Mouse (Mus musculus) urinary bladder, adult 18-20 months (tissue): ENCODE measurements around the gene Mei4.

Experiments used
- DNase-seq, 2 experiments: peaks; one replicate each; pipeline ENCODE4 v3.0.0; 2022; ENCODE audit warnings: low spot score in 2 of 2, mixed read lengths in 2 of 2

Gene Mei4

DNA sequence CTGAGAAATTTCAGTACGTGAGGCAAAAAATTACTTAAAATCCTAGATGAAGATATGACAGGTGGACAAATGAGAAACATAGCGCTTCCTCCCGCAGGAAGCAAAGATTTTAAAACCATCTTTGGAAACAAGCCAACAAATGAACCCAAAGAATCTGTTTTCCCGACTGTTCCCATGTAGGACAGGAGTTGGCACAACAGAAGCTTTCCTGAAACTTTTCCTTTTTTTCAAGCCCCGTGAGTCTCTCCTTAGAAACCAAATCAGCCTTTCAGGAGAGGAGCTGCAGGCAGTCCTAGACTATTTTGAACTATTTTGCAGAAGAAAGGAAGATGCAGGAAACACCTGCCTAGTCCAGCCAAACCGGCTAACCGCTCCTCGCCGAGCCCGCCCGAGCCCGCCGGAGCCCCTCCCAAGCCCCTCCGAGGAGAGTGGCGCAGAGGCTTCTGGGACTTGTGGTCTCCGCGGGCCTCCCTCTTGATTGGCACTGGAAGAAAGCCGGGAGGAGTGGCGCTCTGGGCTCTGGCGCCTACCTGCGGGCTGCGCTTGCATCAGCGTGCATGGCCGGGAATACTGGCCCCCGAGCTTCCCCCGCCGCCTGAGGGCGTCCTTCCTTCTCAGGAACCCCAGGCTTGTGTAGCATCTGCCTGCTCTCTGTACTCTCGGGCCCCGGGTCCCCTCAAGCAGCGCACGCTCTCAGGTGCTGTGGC lies at the start of gene Mei4:
Mei4 (plus strand) TSS at position 490 of the 707 bp plus-strand sequence.
- DNase-seq, result peak; percentile 31 to 44

DNA sequence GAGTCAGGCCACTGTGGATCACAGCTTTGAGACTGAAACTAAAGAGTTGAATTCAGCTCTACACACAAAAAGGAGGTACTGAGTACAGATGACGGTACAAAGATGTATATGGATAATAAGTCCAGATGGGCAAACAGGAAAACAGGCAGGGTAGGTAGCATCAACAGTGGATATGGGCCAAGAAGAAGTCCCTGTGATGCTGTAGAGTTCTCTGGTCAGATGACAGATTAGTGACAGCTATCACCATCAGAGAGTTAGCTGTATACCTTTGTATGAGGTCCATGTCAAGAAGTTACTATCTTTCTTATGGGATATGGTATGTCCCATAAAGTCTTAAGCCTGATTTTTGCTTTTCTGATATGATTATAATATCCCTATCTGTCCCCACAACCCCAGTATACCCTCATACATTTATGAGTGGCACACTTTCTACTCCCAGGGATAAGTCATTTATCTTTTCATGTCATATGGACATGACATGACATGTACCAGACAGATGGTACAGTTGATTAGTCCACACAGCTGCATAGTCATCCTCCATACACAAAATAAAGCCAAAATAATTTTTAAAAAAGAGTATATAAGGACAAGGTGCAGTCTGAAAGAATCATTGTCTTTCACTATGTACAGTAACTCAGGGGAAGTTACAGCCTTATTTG lies 43.6 kb upstream of the Mei4 start:
- no peak for DNase-seq

DNA sequence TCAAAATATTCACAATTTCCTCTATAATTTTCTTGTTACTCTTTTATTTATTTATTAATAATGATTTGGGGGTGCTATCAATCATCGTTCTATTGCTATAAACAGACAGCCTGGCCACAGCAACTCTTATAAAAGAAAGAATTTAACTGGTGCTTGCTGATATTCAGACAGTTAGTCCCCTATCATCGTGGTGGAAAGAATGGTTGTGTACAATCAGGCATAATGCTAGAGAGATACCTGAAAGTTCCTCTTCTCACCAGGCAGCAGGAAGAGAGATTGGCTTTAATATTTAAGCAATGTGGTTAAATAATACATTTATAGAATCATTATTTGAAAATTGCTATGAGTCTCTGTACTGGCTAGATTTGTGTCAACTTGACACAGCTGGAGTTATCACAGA lies 35.9 kb upstream of the Mei4 start:
- no peak for DNase-seq

DNA sequence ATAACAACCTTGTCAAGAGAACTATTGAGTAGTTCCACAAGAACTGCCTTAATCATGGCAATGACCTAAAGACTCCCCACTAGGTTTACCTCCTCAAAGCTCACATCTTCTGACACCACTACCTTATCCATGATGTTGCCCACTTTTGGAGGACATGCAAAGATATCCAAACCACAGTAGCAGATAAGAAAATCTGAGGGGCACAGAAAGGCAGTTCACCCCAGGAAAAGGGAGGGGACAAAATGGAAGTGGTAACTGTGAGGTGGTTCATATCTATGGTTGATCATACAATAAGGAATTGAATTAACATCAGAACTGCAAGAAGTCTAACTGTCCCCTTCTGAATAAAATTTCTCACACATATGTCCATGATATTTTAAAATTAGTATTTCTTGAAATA lies 29.4 kb upstream of the Mei4 start:
- no peak for DNase-seq

DNA sequence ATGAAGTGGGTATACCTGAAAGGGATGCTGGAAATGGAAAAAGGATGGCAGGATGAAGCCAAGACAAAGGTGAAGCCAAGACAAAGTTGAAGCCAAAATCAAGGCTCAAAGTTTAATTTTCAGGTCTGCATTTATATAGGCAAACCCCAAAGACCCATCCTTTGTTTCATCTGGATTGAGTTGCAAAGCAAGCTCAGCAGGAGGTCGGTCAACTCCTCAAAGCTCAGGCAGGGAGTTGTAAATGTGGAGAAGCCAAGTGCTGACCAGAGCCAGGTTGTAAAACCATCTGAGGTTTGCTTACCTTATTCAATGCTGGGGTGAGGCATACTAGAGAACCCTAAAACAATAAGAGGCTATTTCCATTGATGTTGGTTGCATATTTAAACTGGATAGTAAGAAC lies 4.6 kb upstream of the Mei4 start:
- DNase-seq, result no peak

DNA sequence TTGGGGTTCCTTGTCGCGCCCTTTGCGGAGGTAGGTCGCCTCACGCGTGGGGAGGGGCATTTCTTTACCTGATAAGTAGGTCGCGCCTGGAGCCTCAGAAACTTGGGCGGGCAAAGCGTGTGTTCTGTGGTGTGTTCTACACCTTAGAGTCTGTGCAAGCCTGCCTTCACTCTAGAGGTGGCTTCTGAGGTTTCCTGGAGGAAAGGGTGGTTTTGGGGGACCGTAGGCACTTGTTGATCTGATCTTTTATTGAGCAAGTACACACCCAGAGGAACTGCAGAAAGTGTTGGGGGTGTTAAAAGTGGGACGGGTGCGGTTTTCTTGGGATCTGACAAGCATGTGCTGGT lies 391 bp downstream of the Mei4 start:
- no peak for DNase-seq

DNA sequence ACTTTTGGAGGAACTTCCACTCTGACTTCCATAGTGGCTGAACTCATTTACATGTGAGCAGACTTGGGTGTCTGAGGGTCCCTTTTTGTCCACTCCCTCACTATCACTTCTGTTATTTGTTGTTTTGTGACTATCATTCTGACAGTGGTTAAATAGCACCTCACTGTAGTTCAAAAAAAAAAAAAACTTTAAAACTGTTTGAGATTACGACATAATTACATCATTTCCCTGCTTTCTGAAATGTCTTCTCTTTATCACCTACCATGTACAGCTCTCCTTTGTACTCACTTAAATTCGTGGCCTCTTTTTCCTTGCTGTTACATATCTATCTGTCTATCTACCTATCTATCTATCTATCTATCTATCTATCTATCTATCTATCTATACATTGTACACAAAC lies 2.6 kb downstream of the Mei4 start:
- DNase-seq, result no peak

DNA sequence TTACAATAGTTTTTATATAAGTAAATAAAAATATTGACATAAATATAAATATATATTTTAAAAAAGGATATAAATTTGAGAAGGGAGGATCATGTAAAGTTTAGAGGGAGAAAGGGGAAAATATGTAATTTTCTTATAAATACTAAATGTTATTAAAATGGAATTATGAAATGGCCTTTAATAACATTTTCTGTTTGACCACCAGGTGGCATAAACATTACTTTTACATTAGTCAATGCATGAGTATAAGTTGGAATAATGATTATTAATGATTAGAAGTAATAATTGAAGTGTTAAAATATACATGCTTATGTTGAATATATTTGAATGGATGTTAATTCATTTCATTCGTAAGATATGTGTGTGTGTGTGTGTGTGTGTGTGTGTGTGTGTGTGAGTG lies 58.0 kb downstream of the Mei4 start:
- DNase-seq, result no peak

DNA sequence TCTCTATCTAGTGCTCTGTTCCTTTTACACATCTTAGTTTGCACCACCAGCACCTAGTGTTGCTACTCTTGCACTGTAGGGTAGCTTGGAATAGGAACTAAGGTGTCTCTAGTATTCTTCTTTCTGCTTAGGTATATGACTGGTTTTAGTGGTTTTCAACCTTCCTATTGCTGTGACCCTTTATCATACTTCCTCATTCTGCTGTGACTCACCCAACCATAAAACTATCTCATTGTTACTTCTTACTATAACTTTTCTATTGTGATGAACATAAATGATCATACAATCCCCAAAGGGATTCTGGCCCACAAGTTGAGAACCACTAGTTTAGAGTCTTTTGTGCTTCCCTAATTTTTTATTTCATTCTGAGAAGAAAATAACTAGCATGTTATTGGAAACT lies 61.3 kb downstream of the Mei4 start:
- DNase-seq, result no peak

DNA sequence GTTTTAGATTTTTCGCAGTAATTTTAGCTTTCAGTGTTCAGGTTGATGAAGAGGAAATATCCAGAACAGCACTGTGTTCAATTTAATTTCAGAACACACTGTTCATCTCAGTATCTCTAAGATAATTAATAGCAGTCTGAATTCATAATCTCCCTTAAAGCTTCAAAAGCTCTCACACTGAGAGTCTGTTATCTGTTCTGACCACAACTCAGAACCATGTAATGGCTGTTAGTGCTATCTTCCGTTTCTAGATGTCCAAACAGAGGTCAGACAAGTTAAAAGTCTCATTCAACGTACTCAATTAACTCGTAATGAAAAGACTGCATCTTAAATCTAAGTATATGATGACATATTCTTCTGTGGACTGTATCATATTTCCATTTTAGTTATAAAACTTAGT lies 77.1 kb downstream of the Mei4 start:
- no peak for DNase-seq

DNA sequence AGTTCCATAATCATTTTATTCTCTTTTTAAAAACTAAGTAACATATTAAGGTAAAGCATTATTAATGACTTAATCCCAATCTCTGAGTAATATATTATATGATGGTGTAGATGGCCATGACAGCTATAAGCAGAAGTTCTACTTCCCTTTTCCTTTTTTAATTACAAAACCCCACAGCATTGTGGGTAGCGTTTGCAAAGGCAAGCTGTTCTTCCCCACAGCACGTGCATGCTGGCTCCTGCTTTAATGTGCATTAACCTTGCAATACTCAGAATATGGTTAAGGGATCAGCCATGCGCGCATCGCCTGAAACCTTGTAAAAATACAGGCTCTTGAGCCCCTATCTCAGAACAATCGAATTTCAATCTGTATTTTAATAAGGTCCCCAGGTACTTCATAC lies 82.2 kb downstream of the Mei4 start:
- no peak for DNase-seq

DNA sequence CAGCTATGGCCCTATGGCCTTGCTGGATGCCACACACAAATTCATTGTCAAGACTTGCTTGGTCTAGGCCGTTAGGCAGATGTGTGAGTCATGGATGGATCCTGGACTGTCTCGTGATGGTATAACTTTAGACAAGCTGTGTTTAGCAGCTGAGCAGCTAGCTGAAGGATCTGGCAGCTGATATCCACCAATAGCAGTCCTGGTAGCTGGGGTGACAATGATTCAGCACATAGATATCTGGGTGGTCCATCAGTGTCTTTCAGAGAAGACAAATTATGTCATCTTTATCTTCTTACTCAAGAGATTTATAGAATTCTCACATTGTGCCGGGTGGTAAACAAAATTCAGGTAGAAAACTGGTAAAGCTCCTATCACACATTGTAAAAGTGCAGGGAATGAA lies 93.4 kb downstream of the Mei4 start:
- no peak for DNase-seq

DNA sequence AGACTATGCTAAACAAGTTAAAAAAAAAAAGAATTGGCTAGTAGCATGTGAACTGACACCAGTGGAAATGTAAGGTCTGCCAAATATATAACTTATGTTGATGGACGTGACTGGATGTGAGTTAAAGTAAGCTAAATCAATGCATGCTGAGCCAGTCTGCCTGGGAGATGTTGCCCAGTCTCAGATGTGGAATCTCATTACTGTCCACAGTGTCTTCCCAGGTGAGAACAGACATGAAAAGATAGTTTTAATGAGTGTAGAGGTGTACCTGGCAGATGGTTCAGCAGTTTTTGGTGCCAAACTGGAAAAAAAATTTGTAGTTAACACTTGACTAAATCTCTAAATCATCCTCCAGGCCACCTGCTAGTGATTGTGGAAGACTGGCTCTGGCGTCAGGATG lies 94.4 kb downstream of the Mei4 start:
- no peak for DNase-seq

DNA sequence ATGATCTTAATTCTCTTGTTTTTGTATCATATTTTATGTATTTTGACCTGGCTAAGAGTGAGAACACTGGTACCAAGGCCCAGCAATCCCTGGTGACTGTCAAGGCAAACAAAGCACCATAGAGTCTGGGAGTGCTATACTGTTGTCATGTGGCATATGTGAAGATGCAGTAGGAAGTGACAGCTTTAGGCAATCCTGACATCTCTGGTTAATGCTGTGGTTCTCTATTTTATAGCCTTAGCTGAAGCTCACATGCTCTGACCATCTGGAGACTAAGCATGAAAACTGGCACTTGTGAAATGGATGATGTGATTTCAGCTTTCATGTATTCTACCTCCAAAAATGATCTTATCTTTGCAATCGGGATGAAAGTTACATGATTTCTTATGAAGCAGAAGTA lies 103.3 kb downstream of the Mei4 start:
- DNase-seq, result no peak

DNA sequence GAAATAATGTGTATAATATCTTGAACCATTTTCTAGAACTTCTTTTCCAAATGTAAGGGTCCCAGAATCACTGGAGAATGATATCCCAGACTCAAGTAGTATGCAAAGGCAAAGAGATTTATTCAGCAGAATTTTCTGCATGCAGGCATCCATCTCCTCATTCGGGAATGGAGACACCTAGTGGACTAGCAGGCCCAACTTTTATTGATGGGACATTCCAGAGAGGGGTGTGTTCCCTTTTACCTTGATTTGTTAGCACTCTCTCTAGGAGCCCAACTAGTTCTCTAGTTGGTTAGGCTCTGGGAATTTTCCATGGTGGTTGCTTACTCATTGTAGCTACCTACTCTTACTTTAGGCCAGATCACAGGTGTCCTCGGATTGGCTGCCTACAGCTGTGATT lies 105.5 kb downstream of the Mei4 start:
- no peak for DNase-seq

DNA sequence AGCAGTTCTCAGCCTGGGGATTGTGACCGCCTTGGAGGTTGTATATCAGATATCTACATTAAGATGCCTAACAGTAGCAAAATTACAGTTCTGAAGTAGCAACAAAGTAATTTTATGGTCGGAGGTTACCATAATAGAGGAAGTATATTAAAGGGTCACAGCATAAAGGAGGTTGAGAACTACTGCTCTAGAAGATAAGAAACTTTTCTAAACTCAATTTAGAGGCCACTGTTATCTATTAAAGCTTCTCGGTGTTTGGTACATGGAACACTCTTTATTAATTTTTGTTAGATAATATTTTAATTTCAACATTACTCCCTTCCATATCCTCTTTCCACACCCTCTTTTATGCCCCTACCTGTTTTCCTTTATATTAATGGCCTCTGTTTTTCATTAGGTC lies 119.0 kb downstream of the Mei4 start:
- no peak for DNase-seq

DNA sequence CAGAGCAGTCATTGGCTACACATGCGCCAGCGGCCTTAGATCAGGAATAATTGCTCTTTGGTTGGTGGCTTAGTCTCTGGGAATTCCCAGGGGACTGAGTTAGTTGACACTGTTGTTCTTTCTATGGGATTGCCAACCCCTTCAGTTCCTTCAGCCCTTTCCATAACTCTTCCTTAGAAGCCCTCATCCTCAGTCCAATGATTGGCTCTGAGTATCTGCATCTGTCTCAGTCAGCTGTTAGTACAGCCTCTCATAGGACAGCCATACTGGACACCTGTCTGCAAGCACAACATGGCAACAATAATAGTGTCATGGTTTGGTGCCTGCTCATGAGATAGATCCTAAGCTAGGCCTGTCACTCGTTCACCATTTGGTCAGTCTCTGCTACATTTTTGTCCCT lies 149.5 kb downstream of the Mei4 start:
- DNase-seq, result no peak

DNA sequence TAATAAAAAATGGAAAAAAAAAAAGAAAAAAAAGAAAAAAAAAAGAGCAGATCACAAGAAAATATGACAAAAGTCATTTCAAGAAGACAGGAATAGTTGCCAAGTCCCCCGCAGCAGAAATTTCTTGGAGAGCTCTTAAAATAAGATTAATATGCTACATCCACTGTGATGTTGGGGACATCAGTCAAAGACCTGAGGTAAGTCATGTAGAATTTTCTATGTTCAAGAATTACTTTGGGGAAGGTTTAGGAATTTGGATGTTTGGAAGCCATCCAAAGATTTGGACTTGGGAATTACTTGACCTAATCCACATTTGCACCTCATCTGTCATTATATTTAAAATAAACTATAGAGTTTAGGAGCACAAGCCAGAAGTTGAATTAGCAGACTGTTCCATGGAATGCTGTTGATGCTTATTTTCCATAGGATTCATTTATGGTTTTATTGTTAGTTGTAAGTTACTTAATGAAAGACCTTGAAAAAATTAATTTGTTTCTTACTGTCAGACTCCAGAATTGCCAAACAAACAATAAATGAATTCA lies 179.1 kb downstream of the Mei4 start:
- DNase-seq, result no peak

DNA sequence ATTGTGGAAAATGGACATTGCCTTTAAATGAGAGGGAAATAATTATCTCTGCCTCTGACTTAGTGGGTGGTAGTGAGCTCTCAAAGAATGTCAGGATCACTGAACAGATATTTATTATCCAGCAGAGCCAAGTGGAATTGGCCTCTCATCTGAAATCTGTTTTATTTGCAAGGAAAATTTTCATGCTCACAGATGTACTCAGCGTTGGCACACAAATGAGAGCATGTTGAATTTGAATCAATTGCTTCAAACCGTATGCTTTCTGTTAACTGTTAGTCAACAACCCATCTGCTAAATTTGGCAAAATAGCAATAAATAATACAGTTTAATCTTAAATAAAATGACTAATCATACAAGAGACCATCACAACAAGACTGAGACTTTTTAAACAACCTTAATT lies 181.0 kb downstream of the Mei4 start:
- DNase-seq, result no peak

DNA sequence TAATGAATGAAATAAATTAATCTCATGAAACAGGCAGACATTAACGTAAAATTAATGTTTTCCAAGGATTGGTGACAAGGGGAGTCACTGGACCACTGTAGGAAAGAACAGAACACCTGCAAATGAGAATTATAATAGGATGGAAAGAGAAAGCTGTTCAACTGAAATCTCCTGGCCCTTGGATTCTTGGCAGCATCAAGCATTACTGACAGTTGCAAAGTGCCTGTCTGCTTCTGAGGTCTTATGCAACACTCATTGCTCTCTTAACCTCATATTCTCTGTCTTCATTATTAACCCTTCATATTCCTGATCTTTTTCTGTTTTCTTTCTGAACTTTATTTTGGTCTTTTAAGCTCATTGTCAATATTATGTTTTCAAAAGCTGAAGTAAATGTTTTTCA lies 210.4 kb downstream of the Mei4 start:
- DNase-seq, result no peak

DNA sequence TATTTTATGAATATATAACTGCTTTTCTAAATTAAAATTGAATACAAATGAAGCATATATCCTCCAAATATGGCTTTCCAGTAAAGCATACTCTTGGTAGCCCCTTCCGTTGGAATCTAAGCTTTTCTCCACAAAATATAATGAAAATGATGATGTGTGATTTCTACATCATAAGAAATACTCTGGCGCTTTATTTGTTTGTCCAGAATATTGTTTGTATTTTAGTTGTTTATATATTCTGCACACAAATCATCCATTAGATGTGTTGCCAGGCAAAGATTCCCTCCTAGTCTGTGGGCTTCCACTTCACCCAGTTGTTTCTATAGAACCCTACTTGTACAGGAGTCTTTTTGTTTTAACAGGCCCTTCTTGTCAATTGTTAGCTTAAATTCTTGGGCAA lies 211.8 kb downstream of the Mei4 start:
- no peak for DNase-seq

DNA sequence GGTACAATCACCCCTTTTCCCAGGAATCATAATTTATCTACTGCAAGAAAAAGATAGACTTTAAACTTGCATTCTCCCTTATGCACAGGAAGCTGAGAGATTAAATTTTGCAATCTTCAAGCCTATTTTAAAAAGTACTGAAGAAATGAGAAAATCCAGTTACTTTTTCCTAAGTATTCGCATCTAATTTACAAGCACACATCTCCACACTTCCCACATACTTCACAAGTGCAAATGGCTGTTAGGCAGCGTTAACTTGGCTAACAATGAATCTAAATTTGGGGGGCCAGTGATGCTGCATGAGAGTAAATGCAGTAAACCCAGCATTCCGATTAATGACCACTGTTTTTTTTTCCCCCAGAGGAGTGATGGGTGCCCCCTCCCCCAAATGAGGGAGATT lies 232.9 kb downstream of the Mei4 start:
- DNase-seq, result no peak

DNA sequence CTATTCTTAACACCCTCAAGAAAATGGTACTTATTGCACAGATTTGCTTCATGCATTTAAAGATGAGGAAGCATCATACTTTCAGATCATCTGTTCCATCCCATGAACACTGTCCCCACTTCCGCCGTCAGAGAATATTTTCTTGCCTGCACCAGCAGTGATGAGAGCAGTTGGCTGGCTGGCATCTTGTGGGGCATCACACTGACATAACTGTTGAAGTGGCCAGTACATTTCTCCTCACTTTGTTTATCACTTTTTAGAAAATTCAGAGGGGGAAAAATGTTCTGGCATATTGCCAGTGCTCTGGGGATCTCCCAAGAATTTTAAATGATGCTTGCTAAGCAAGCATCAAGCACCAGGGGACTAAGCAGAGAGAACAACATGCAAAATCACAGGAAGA lies 251.4 kb downstream of the Mei4 start:
- DNase-seq, result no peak

DNA sequence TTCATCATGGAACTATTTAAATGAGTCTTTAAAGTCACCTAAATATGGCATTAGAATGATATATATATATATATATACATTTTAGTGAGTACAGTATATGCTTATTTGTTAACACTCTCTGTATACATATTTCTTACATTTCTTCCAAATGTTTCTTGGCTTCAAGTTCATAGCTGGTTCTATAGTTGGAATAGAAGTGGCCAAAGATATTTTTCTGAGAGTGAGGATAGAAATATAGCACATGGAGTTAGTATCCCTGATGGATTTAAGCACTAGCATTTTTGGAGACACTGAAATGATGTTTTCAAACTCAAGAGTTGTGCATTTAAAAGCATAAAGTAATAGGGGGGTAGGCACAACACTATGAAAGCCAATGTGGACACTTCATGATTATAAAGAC lies 272.6 kb downstream of the Mei4 start:
- no peak for DNase-seq
